Mouse (Mus musculus): ENCODE data around the gene Srsf4. TPM values are rescaled to one million over a fixed set of nuclear protein-coding genes. Genes with fewer than 3 reads are reported as not detected.

Gene Srsf4
- total RNA-seq (2022), result 10 to 100 TPM; 23.6 to 31.8 (median 26.0) TPM

DNA sequence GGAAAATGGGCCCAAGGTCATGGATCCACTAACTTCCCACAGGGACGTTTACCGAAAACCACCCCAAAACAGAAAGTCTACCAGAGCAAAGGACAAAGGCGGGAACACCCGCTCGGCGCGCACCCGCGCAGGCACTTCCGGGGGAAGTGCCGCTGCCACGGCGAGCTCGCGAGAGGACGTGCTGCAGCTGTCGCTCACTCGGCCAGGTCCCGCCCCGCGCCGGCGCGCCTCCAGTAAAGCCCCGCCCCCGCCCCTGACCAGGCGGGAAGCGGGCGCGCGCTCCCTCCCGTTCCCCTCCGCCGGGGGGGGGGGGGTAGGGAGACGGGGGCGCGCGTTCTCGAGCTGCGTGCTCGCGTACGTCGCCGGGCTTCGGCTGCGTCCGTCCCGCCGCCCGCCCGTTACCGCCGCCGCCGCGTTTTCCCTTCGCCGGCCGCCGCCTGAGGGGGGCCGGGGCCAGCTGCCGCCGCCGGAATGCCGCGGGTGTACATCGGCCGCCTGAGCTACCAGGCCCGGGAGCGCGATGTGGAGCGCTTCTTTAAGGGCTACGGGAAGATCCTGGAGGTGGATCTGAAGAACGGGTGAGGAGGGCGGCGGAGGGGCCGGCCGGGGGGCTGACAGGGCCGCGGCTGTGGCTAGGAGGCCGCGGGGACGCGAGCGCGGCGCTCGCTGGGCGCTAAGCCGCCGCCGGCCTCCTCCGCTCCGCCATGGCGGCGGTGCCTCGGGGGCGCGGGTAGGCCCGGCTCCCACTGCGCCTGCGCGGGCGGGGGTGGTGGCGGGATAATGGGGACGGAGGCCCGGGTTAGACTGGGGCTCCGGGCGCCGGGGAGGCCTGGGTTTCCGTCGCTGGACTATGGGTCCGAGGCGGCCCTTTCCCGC, at the start of gene Srsf4:
Srsf4 (plus strand) TSS at position 325 of the 876 bp plus-strand sequence.
- DNase-seq (ENCODE audit: low spot score in 2 of 2), result peak; percentile 90 to 93

- no peak for DNase-seq (ENCODE audit: low spot score in 2 of 2)
Measured at GRCm38 (mm10) chr4:131824939-131825338, 48.5 kb upstream of the Srsf4 start.

GRCm38 (mm10) chr4:131825830-131826229, 47.6 kb upstream of the Srsf4 start:
- DNase-seq (ENCODE audit: low spot score in 2 of 2), result peak in 1 of 2 experiments; percentile 14

DNA sequence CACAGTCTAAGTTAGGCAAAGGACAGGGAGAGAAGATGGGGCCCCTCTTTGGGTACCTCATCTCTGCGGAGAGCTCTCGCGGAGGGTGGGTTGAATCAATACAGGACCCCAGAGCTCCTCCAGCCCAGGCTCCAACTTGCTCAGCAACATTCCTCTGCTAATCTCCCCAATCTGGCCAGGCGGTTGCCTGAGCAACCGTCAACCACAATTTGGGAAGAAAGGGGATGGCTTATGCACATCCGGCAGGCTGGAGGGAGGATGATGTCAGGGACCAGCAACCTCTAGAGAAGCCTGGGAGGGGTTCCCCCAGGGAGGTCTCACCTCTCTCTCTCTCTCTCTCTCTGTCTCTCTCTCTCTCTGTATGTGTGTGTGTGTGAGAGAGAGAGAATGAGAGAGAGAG, 46.5 kb upstream of the Srsf4 start:
- no peak for DNase-seq (ENCODE audit: low spot score in 2 of 2)

DNA sequence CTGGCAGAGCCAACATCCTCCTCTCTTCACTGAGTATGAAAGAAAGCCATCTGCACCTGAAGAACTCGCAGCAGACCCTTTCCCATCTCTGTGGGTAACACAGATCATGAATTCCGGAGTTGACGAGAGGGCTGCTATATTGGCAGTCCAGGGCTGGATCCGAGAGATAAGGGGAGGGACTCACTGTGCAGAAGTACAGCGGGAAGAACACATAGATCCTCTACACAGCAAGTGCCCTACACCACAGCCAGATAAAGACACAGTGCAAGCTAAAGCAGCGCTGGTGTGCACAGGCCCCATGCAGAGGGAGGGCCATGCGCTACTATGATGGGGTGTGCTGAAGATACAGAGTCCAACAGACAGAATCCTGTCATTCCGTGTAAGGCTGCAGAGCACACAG, 44.3 kb upstream of the Srsf4 start:
- DNase-seq (ENCODE audit: low spot score in 2 of 2), result no peak

- no peak for DNase-seq (ENCODE audit: low spot score in 2 of 2)
Measured at GRCm38 (mm10) chr4:131831546-131832045, 41.8 kb upstream of the Srsf4 start.

DNA sequence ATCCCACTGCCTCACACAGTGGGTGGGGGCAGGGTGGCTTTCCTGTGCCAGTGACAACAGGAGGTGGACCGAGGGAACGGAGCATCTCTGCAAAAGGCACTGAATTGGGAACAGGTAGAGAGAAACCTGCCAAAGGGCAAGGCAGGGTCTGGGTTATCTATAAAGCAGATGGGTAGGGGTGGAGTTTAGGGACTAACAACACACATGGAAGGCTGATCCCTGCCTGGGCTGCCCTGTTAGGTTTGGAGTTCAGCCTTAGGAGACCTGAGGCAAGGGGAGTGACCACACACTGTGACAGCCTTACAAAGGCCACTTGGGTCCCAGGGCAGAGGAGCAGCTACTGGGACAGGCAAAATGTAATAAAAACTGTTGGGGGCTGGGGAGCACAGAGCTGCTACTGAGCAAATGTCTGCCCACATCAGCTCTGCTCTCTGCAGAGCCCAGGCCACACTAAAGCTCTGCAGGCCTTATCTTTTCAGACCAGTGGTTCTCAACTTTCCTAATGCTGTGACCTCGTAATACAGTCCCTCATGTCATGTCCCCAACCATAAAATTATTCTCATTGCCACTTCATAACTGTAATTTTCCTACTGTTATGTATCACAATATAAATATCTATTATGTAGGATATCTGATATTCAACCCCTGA, 40.5 kb upstream of the Srsf4 start:
- DNase-seq (ENCODE audit: low spot score in 2 of 2), result no peak

- DNase-seq (ENCODE audit: low spot score in 2 of 2), result no peak
Measured at GRCm38 (mm10) chr4:131833971-131834609, 39.3 kb upstream of the Srsf4 start.

DNA sequence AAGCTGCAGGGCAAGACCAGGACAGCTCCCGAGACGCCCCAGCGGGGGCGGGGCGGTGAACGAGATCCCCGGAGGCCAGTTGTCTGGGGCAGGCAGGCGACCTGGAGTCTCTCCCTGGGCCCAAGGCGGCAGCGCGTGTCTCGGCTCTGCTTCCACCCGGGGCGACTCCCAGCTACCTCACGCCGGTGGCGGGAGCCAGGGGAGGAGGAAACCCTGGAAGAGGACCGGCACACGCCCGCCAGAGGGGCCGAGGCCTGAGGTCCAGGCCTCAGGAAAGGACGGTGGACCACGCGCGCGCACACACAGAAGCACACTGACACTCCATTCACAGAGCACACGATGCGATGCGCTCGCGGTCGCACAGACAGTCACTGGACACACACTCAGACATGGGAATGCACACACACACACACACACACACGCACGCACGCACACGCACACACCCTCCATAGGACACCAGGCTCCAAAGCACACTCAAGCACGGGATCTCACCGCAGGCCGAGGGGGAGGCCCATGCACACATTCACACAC, 37.0 kb upstream of the Srsf4 start:
- peak; percentile 17 to 23 for DNase-seq (ENCODE audit: low spot score in 2 of 2)

- DNase-seq (ENCODE audit: low spot score in 2 of 2), result peak in 1 of 2 experiments; percentile 22
Measured at GRCm38 (mm10) chr4:131836891-131837491, 36.4 kb upstream of the Srsf4 start.

GRCm38 (mm10) chr4:131837872-131838524, 35.4 kb upstream of the Srsf4 start, which contains the start of gene Ptpru:
Ptpru (minus strand) TSS chr4:131838288.
- peak; percentile 79 for DNase-seq (ENCODE audit: low spot score in 2 of 2)

- peak; percentile 84 to 89 for DNase-seq (ENCODE audit: low spot score in 2 of 2)
Measured at GRCm38 (mm10) chr4:131843290-131843743, 30.1 kb upstream of the Srsf4 start, which contains the start of gene Mecr. Mecr (plus strand) TSS chr4:131843470.

- DNase-seq (ENCODE audit: low spot score in 2 of 2), result no peak
Measured at GRCm38 (mm10) chr4:131845991-131846778, 27.2 kb upstream of the Srsf4 start.

DNA sequence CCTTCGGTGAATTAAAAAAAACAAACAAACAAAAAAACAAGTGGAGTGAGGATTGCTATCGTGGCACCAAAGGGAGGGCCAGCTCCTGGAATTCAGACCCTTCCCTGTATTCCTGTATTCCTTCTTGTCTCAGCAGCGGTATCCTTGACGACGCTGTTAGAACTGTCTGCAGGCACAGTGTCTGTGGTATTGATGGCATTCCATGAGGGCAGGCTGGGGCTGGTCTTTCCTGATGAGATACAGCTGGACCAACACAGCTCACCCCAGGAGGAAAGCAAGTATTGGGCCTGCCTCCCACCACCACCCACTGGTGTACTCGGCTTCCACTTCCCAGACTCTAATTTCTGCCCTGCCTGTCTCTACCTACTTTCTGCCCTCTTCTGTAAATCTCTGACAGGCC, 25.3 kb upstream of the Srsf4 start:
- DNase-seq (ENCODE audit: low spot score in 2 of 2), result no peak

DNA sequence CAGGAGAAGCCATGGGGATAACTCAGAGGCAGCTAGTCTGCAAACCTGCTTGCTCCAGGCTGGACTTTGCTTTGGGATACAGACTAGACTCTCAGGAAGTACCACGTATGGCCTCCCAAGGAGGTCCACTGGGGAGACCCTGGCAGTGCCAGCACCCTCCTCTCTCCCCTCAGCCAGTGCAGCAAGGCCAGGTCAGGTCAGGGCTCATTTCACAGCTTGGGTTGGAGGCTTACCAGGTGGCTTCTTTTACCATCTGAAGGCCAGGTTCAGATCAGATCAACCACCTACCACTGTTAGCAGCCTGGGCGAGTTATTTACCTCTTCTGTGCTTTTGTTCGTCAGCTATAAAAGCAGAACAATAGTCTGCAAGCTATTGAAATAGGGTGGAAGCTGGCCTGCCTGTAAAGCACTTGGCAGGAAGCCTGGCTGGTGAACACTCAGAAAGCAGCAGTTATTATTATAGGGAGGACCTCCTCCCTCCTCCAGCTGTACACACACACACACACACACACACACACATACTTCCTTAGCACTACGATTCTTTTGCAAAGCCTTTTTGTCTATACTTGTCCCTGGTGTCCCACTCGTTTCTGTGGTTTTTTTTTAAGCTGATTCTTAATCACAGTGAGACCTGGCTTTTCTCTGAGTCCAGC, 23.3 kb upstream of the Srsf4 start:
- no peak for DNase-seq (ENCODE audit: low spot score in 2 of 2)

DNA sequence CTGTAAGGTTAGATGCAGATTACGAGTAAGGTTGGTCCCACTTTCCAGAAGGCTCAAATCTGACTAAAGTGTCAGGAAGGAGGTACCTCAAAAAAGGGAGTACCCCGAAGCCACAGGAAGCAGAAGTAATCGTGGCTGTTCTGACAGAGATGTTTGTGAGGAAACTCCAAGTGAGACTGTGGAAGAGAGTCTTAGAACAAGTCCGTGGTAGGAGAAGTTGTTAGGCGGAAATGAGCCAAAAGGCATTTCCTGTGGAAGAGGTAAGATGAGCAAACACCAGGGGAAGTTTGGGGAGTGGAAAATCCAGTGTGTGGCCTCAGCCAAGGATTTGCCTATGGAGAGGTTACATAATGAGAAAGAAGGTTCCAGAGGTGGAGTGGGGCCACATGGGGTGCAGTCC, 18.5 kb upstream of the Srsf4 start:
- no peak for DNase-seq (ENCODE audit: low spot score in 2 of 2)

- peak; percentile 60 for DNase-seq (ENCODE audit: low spot score in 2 of 2)
Measured at GRCm38 (mm10) chr4:131860492-131861340, 12.7 kb upstream of the Srsf4 start.

DNA sequence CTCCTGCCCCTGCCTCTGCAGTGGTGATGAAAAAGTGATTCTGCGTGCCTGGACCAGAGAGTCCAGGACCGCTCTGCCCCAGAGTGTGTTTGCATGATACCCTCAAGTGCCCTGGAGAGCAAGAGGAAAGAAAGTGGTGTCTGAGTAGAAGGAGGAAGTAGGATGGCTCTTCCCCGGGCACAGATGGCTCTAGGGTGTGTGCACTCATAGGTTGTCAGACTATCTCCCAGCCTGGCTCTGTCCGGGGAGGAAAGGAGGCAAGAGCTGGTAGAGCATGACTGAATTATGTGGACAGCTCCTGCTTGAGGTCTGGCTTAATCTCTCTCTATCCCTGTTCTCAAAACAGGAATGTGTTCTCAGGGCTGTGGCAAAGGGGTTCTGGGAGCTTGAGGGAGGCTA, 12.1 kb upstream of the Srsf4 start:
- DNase-seq (ENCODE audit: low spot score in 2 of 2), result no peak
